Mouse (Mus musculus) spleen, adult 2 months (tissue): ENCODE data around the gene Urah. TPM values are rescaled to one million over a fixed set of nuclear protein-coding genes. Genes with fewer than 3 reads are reported as not detected.

ENCODE experiments used
- DNase-seq, 2 experiments: peaks; one replicate each; pipeline versions ENCODE4 v3.0.0 to v3.0.0-alpha.2; 2012 to 2021; ENCODE audit warnings: low spot score in 2 of 2, low read depth in 1 of 2
- H3K27ac ChIP-seq: fragments of 200-500 bp; 2 replicates; pipeline ENCODE4 v1.5.1; 2012; ENCODE audit warnings: low read length, inconsistent platforms; ENCODE audit not compliant: insufficient read depth
- H3K27me3 ChIP-seq: fragments of 200-500 bp; 2 replicates; pipeline ENCODE4 v1.6.1; 2012; ENCODE audit warnings: mild to moderate bottlenecking, moderate library complexity, low read length, inconsistent platforms; ENCODE audit not compliant: control insufficient read depth, insufficient read depth
- H3K36me3 ChIP-seq: fragments of 200-500 bp; 2 replicates; pipeline ENCODE4 v1.6.1; 2012; ENCODE audit warnings: mild to moderate bottlenecking, low read length, inconsistent platforms; ENCODE audit not compliant: control insufficient read depth, insufficient read depth
- H3K4me1 ChIP-seq: fragments of 200-500 bp; 2 replicates; pipeline ENCODE4 v1.6.1; 2011; ENCODE audit warnings: inconsistent platforms; ENCODE audit not compliant: control insufficient read depth, insufficient read depth, insufficient read length
- H3K4me3 ChIP-seq: fragments of 200-500 bp; 2 replicates; pipeline ENCODE4 v1.5.1; 2011; ENCODE audit warnings: mild to moderate bottlenecking, inconsistent platforms; ENCODE audit not compliant: insufficient read depth, insufficient read length; ENCODE audit errors: extremely low read depth
- CTCF ChIP-seq: fragments of 200-500 bp; IDR thresholded peaks from 2 replicates; pipeline ENCODE4 v1.5.1; 2011; ENCODE audit warnings: mild to moderate bottlenecking, inconsistent platforms; ENCODE audit not compliant: insufficient read depth, insufficient read length, insufficient replicate concordance; ENCODE audit errors: extremely low read depth
- POLR2A ChIP-seq: fragments of 200-500 bp; IDR thresholded peaks from 2 replicates; pipeline ENCODE4 v1.6.1; 2011; ENCODE audit warnings: low read depth, low read length, inconsistent platforms
- WGBS: fragments of 180-500 bp; shearing (Covaris S2); methylation state at CpG from one replicate; pipeline ENCODE4 v1.1.7; 2018; 5-methylcytosine and 5-hydroxymethylcytosine counted together
- polyA plus RNA-seq: library from polyadenylated mRNA; depleted of rRNA; stranded (reverse); fragments of >200 nt; gene quantifications from 2 replicates; pipeline ENCODE4 v1.2.3, GENCODE M21; 2012

The Urah gene
- polyA plus RNA-seq, 1 experiment, result 1.1 TPM

DNA sequence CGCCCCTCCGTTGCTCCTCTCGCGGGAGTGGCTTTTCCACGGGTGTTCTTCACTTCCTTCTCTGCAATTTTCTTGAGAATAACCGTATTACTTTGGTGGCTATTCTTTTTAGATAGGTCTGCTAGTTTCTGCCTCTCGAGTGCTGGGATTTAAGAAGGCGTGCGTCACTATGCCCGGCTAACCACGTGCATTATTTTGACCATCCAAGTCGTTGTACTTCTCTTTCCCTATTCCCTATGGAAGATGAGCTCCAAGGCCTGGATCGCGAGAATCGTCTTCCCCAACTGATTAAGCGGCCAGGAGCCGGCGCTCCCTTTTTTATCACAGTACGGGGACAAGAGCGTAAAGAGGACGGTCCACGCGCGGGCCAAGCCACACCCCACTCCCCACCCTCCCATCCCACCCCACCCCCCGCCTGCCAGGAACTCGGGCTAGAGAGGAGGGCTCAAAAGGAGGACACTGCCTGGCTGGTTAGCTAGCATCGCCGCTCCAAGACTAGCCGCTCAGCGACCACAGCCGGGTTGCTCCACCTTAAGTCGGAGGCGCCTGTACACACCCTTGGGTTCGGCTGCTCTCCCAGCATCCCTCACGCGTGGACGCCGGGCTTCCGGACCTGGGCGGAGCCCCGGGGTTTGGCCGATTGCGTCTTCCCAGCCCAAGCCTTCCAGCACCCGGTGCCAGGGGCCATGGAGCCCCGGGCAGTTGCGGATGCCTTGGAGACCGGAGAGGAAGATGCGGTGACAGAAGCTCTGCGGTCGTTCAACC lies 22.1 kb downstream of the Urah start, which contains the start of gene Ric8a:
Gene Ric8a, plus strand, starts transcription at position 173 of the 765 bp plus-strand sequence.
- peak within 1 kb of the TSS; percentile 86 for H3K4me3 ChIP-seq
- peaks cover 26% of the 10 kb centered on the region for H3K36me3 ChIP-seq
- H3K27ac ChIP-seq, result peak within 1 kb of the TSS; percentile 73
- DNase-seq, result peak; percentile 47 to 84
- H3K4me1 ChIP-seq, result peaks cover 10% of the 10 kb centered on the region
- under 1% methylated on average over 50 of the region's 50 CpGs for WGBS
- no peaks in the 10 kb centered on the region for H3K27me3 ChIP-seq
- no peak for TF ChIP-seq CTCF
- peak; percentile 37 for TF ChIP-seq POLR2A

DNA sequence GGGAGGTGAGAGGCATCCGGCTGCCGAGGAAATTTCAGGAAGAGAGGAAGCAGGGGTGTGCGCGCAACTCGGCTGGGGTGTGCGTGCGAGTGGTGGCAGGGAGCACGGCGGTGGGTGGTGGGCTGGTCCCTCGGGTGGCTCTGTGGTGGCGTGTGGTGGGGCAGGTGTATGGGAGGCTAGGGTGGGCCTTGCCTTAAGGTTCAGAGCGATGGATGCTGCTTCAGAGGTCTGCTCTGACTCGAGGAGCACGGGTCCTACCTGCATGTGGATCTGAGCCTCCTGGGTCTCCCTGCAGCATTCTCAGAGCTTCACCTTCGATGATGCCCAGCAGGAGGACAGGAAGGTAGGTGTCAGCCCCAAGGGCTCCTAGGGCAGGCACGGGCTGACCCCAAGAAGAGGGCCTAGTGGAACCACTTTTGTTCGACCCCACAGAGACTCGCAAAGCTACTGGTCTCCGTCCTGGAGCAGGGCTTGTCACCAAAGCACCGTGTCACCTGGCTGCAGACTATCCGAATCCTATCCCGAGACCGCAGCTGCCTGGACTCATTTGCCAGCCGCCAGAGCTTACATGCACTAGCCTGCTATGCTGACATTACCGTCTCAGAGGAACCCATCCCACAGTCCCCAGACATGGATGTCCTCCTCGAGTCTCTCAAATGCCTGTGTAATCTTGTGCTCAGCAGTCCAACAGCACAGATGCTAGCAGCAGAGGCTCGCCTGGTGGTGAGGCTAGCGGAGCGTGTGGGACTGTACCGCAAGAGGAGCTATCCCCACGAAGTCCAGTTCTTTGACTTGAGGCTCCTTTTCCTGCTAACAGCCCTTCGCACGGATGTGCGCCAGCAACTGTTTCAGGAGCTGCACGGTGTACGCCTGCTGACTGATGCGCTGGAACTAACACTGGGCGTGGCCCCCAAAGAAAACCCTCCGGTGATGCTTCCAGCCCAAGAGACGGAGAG lies 23.0 kb downstream of the Urah start, which contains the start of gene Bet1l:
Gene Bet1l, minus strand, starts transcription at position 28 of the 956 bp plus-strand sequence.
- H3K36me3 ChIP-seq, result peaks cover 35% of the 10 kb centered on the region
- peak within 1 kb of the TSS; percentile 86 for H3K4me3 ChIP-seq
- no peak for TF ChIP-seq CTCF
- no peak for TF ChIP-seq POLR2A
- H3K27me3 ChIP-seq, result no peaks in the 10 kb centered on the region
- peaks cover 10% of the 10 kb centered on the region for H3K4me1 ChIP-seq
- DNase-seq, result no peak
- WGBS, result 17% methylated on average over 40 of the region's 40 CpGs
- H3K27ac ChIP-seq, result peak within 1 kb of the TSS; percentile 73

DNA sequence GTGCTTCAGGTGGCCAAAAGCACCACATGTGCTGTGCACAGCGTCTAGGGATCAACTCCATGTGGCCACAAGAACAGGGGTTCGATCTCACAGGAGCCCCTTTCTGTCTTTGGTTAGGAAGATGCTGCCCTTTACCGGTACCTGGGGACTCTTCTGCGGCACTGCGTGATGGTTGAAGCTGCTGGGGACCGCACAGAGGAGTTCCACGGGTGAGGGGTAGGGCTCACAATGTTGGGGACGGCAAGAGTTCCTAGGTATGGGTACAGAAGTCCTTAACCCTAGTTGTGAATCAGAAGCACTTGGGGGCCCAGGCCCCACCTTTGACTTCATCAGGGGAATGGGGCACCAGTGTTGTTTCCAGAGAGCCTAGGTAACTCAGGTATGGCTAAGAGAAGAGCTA lies 23.9 kb downstream of the Urah start:
- Histone ChIP-seq H3K27ac (no peak overlapping the region), H3K4me3 (no peak overlapping the region), H3K36me3 (peaks cover 40% of the 10 kb centered on the region), H3K4me1 (peaks cover 10% of the 10 kb centered on the region), H3K27me3 (no peaks in the 10 kb centered on the region)
- 88% methylated on average over 8 of the region's 8 CpGs for WGBS
- DNase-seq, result no peak
- TF ChIP-seq POLR2A (no peak), CTCF (no peak)

DNA sequence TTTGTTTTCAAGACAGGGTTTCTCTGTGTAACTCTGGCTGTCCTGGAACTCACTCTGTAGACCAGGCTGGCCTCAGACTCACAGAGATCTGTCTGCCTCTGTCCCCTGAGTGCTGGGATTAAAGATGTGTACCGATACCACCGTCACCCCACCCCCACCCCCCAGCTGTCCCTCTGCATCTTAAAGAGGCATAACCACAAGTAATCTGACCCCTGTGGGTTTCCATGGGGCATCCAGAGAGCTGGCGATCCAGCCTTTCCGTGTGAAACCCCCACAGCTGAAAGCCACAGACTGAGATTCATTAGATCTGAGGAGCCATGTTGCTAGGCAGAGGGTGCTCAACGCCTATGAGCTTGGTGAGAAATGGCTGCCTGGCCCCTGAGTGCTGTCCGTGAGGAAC lies 25.2 kb downstream of the Urah start:
- no peak for TF ChIP-seq CTCF
- no peak for TF ChIP-seq POLR2A

DNA sequence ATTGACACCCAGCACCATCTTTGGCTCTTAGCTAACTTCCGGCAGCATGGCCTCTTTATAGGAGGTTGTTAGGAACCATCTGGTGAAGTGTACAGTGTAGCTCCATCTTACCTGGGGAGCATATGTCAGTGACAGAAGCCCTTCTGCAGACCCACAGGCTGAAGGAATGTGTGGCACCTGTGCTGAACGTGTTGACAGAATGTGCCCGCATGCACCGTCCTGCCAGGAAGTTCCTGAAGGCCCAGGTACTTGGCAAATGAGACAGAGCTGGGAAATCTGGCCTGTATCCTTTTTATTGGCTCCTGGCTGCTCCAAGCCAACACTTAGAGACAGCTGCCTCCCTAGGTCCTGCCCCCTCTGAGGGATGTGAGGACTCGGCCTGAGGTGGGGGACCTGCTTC lies 25.9 kb downstream of the Urah start:
- Histone ChIP-seq H3K27ac (no peak overlapping the region), H3K36me3 (peaks cover 37% of the 10 kb centered on the region), H3K27me3 (no peaks in the 10 kb centered on the region), H3K4me3 (no peak overlapping the region), H3K4me1 (peaks cover 10% of the 10 kb centered on the region)
- DNase-seq, result no peak
- no peak for TF ChIP-seq POLR2A
- no peak for TF ChIP-seq CTCF
- 96% methylated on average over 5 of the region's 5 CpGs for WGBS

More for the DNA sequence above, 25.2 kb downstream of the Urah start:
- Histone ChIP-seq H3K4me1 (peaks cover 10% of the 10 kb centered on the region), H3K4me3 (no peak overlapping the region), H3K27me3 (no peaks in the 10 kb centered on the region), H3K27ac (no peak overlapping the region), H3K36me3 (peaks cover 37% of the 10 kb centered on the region)
- 77% methylated on average over 6 of the region's 6 CpGs for WGBS
- DNase-seq, result no peak

DNA sequence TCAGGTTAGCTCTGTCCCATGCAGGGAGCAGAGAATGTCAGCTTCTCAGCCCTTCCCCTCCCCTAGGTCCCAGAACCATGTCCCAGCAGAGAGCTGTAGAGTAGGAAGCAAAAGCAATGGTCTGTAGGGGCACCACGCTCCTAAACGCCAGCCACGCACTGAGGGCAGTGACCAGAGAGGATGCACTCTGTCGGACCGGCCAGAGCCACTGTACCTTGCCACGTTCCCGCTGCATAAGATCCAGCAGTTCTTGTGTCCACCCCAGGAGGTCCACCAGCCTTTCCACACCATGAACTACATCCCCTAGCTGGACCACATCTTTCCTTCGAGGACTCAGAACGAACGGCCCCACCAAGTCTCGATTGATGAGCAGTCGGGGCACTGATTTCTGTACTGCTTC lies 29.9 kb downstream of the Urah start:
- H3K4me3 ChIP-seq, result no peak overlapping the region
- H3K27me3 ChIP-seq, result no peaks in the 10 kb centered on the region
- no peak for DNase-seq
- no peak for TF ChIP-seq POLR2A
- TF ChIP-seq CTCF, result no peak
- peaks cover 33% of the 10 kb centered on the region for H3K36me3 ChIP-seq
- WGBS, result 94% methylated on average over 12 of the region's 12 CpGs
- no peaks in the 10 kb centered on the region for H3K4me1 ChIP-seq
- H3K27ac ChIP-seq, result no peak overlapping the region
